ENCODE assay signal across 8 mouse cellular contexts in genomic region chr7:45567780-45568516, GRCm38 (mm10). TPM values are rescaled to one million over a fixed set of nuclear protein-coding genes. Genes with fewer than 3 reads are reported as not detected.
DNase-seq lines count a peak whose midpoint lies in the region; ATAC-seq lines count a peak whose summit lies in the region.

No protein-coding gene starts in this region.

- H3K36me3 ChIP-seq in intestine, embryonic 15.5 days, result no peaks in the 10 kb centered on the region

- H3K4me1 ChIP-seq in intestine, embryonic 15.5 days (replicated peaks), result peaks cover 18% of the 10 kb centered on the region

- peak overlapping the region; percentile 86 for H3K27ac ChIP-seq in intestine, embryonic 15.5 days

- under 1% methylated on average over 24 of the region's 24 CpGs for WGBS in intestine, embryonic 15.5 days

- H3K9ac ChIP-seq in intestine, embryonic 15.5 days, result peak overlapping the region; percentile 31; the same call in 1 of the 2 replicates

- H3K9me3 ChIP-seq in intestine, embryonic 15.5 days, result no peaks in the 10 kb centered on the region

- intact Hi-C loops in gastrocnemius, postnatal 36 days (cut with DNase I), result no loop called here
- intact Hi-C loops in left cerebral cortex, postnatal 14 days (cut with DNase I), result no loop called here

- H3K27me3 ChIP-seq in intestine, embryonic 15.5 days (replicated peaks), result no peaks in the 10 kb centered on the region

- peak; percentile 96 for DNase-seq in adrenal gland, postnatal 10 days
- DNase-seq in embryo, embryonic 9.5 days (ENCODE audit: extremely low spot score), result peak; percentile 91
- DNase-seq in gastrocnemius, postnatal 36 days, result peak; percentile 76 to 87
- DNase-seq in left cerebral cortex, postnatal 14 days (ENCODE audit: low spot score in 2 of 2), result peak; percentile 87 to 89
- peak; percentile 86 for DNase-seq in right cerebral cortex, postnatal 25 days
- DNase-seq in urinary bladder, postnatal 36 days (ENCODE audit: low spot score in 2 of 2), result peak; percentile 75 to 93

- peak overlapping the region; percentile 67 for H3K4me2 ChIP-seq in intestine, embryonic 15.5 days (replicated peaks)

- peak overlapping the region; percentile 41 for H3K4me3 ChIP-seq in intestine, embryonic 15.5 days (replicated peaks)

- peak; percentile 97 for ATAC-seq in intestine, embryonic 15.5 days
- ATAC-seq in megakaryocyte-erythroid progenitor cell, adult 5-6 weeks (replicated peaks; ENCODE audit: low FRiP score, low TSS enrichment, poor library complexity, severe bottlenecking), result peak; percentile 85

RNA-seq across cellular contexts. Expression of gene Bcat2, which starts 2.0 kb away (rescaled TPM):
- total RNA-seq in adrenal gland, postnatal 10 days (2021), result 100 to 1,000 TPM; 114 to 118 TPM
- 10 to 100 TPM; 55.7 to 86.8 TPM for total RNA-seq in gastrocnemius, postnatal 36 days (2021)
- 59.5 and 67.6 TPM in 2 replicates for polyA plus RNA-seq in intestine, embryonic 15.5 days (2015; fragmentation: Nextera tagmentation; extraction: Ambion mirVana)
- 10 to 100 TPM; 22.6 to 25.2 TPM for total RNA-seq in left cerebral cortex, postnatal 14 days (2021)
- 81.0 and 92.5 TPM in 2 replicates for total RNA-seq in megakaryocyte-erythroid progenitor cell, adult 5-6 weeks (2014; fragmentation: Nextera tagmentation)
- 23.3 and 50.0 TPM in 2 replicates for total RNA-seq in megakaryocyte-erythroid progenitor cell, adult 5-6 weeks (2017)

RNA-seq across cellular contexts. Expression of gene Hsd17b14, which starts 13.3 kb away (rescaled TPM):
- 1 to 10 TPM in 1 of 2 experiments, under 1 TPM in 1; 0.93 to 1.4 TPM for total RNA-seq in adrenal gland, postnatal 10 days (2021)
- 1 to 10 TPM; 1.9 to 2.8 TPM for total RNA-seq in gastrocnemius, postnatal 36 days (2021)
- polyA plus RNA-seq in intestine, embryonic 15.5 days (2015; fragmentation: Nextera tagmentation; extraction: Ambion mirVana), result 2.1 and 2.8 TPM in 2 replicates
- not detected for total RNA-seq in left cerebral cortex, postnatal 14 days (2021)
- not detected in 2 replicates for total RNA-seq in megakaryocyte-erythroid progenitor cell, adult 5-6 weeks (2014; fragmentation: Nextera tagmentation)
- not detected in 2 replicates for total RNA-seq in megakaryocyte-erythroid progenitor cell, adult 5-6 weeks (2017)

RNA-seq across cellular contexts. Expression of gene Plekha4, which starts 41.8 kb away (rescaled TPM):
- total RNA-seq in adrenal gland, postnatal 10 days (2021), result 1 to 10 TPM; 5.4 to 9.2 TPM
- total RNA-seq in gastrocnemius, postnatal 36 days (2021), result 1 to 10 TPM; 3.0 to 4.8 TPM
- 0.83 and 1.5 TPM in 2 replicates for polyA plus RNA-seq in intestine, embryonic 15.5 days (2015; fragmentation: Nextera tagmentation; extraction: Ambion mirVana)
- 1 to 10 TPM; 1.0 to 2.4 TPM for total RNA-seq in left cerebral cortex, postnatal 14 days (2021)
- 0.27 TPM in 1 of 2 replicates, not detected in the other for total RNA-seq in megakaryocyte-erythroid progenitor cell, adult 5-6 weeks (2014; fragmentation: Nextera tagmentation)
- not detected in 2 replicates for total RNA-seq in megakaryocyte-erythroid progenitor cell, adult 5-6 weeks (2017)

RNA-seq across cellular contexts. Expression of gene Ppp1r15a, which starts 41.9 kb away (rescaled TPM):
- 10 to 100 TPM; 28.0 to 48.2 TPM for total RNA-seq in adrenal gland, postnatal 10 days (2021)
- 10 to 100 TPM; 22.9 to 25.3 TPM for total RNA-seq in gastrocnemius, postnatal 36 days (2021)
- 16.5 and 17.0 TPM in 2 replicates for polyA plus RNA-seq in intestine, embryonic 15.5 days (2015; fragmentation: Nextera tagmentation; extraction: Ambion mirVana)
- 10 to 100 TPM; 24.2 to 33.3 TPM for total RNA-seq in left cerebral cortex, postnatal 14 days (2021)
- 35.5 and 79.3 TPM in 2 replicates for total RNA-seq in megakaryocyte-erythroid progenitor cell, adult 5-6 weeks (2014; fragmentation: Nextera tagmentation)
- total RNA-seq in megakaryocyte-erythroid progenitor cell, adult 5-6 weeks (2017), result 161 and 186 TPM in 2 replicates

RNA-seq across cellular contexts. Expression of gene Fgf21, which starts 47.3 kb away (rescaled TPM):
- 10 to 100 TPM in 1 of 2 experiments, 1 to 10 TPM in 1; 1.3 to 21.9 TPM for total RNA-seq in adrenal gland, postnatal 10 days (2021)
- not detected for total RNA-seq in gastrocnemius, postnatal 36 days (2021)
- polyA plus RNA-seq in intestine, embryonic 15.5 days (2015; fragmentation: Nextera tagmentation; extraction: Ambion mirVana), result 0.18 and 0.30 TPM in 2 replicates
- total RNA-seq in left cerebral cortex, postnatal 14 days (2021), result not detected
- total RNA-seq in megakaryocyte-erythroid progenitor cell, adult 5-6 weeks (2014; fragmentation: Nextera tagmentation), result not detected in 2 replicates
- not detected in 2 replicates for total RNA-seq in megakaryocyte-erythroid progenitor cell, adult 5-6 weeks (2017)

Comparison
In these comparisons a context has a peak if more than half of its experiments do, and no peak if none do; other contexts are left out.
1. Peak in every context shown above with its lines: DNase-seq, ATAC-seq, H3K4me3 ChIP-seq and H3K27ac ChIP-seq.